Comparison of ENCODE assay signal across 31 mouse cellular contexts in the genomic region with DNA sequence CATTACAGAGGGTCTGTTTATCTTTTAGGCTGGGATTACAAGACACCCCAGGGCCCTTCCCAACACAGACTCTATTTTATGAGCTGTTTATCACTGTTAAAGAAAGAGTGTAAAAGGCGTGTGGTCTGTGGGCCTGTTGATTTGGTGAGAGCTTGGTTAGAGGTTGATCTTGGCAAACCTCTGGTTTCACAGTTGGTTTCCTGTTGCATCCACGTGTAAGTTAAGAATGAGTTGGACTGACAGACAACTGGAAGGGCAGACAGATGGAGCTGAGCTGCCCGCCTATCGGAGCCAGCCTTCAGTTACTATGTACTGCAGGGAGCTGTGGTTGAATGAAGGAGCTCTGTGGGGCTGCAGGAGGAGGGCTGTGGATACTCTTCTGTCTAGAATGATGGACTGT. TPM values are rescaled to one million over a fixed set of nuclear protein-coding genes. Genes with fewer than 3 reads are reported as not detected.
A peak's percentile ranks its signal among the peaks of the same experiment; 100 is the strongest.
DNase-seq lines count a peak whose midpoint lies in the region; ATAC-seq and TF ChIP-seq lines count a peak whose summit lies in the region.
"Had no signal": no experiment of that assay in that cellular context is flagged by ENCODE, and none has a peak within 500 bp of the region (broad histone marks: within the 10 kb centered on the region; RNA-seq: fewer than 3 reads in every experiment).

No protein-coding gene starts in this region.

- intact Hi-C loops in gastrocnemius, adult 2 months (cut with DNase I), result no loop called here
- intact Hi-C loops in heart, postnatal 36 days (cut with DNase I), result no loop called here

- DNase-seq in thymus, postnatal 4 days, result peak; percentile 11
- DNase-seq in thymus, postnatal 36 days, result no peak
- peak; percentile 39 for DNase-seq in T-cell, adult 2 months (ENCODE audit: low spot score)
- DNase-seq in gastrocnemius, adult 2 months, result no peak
- no peak for DNase-seq in ovary, postnatal 14 days (ENCODE audit: low spot score)
- no peak for DNase-seq in heart, postnatal 36 days
- DNase-seq: adrenal gland, postnatal 25 days; B cell, adult 2 months; cerebellum, adult 11-12 months; cerebellum, adult 9-11 months; heart, postnatal 14 days; kidney, adult 9 months; kidney, postnatal 10 days; lung, adult 2 months; lung, postnatal 10 days; right cerebral cortex, postnatal 4 days; thymus, adult 18-20 months; thymus, postnatal 25 days had no signal

- TF ChIP-seq CTCF in gastrocnemius, adult 2 months (IDR thresholded peaks at IDR 0.05), result no peak

- no peak overlapping the region for H3K4me3 ChIP-seq in gastrocnemius, adult 2 months
- H3K4me3 ChIP-seq: erythroblast, embryonic 14.5 days; hindbrain, embryonic 12.5 days; limb, embryonic 12.5 days; liver, embryonic 12.5 days; midbrain, embryonic 12.5 days; myocyte; neural tube, embryonic 15.5 days had no signal

- H3K27ac ChIP-seq in gastrocnemius, adult 2 months, result no peak overlapping the region
- H3K27ac ChIP-seq: hindbrain, embryonic 12.5 days; hindbrain, postnatal 0 days; limb, embryonic 12.5 days; liver, embryonic 12.5 days; macrophage; midbrain, embryonic 12.5 days; neural tube, embryonic 15.5 days; stomach, postnatal 0 days had no signal

- peak; percentile 38 for ATAC-seq in megakaryocyte progenitor cell, adult 5-6 weeks (replicated peaks; ENCODE audit: poor library complexity)
- ATAC-seq: forebrain, embryonic 16.5 days; hindbrain, postnatal 0 days; intestine, embryonic 16.5 days; liver, embryonic 12.5 days had no signal

RNA-seq across cellular contexts. Expression of gene Ccm2, which starts 19.8 kb away (rescaled TPM):
- total RNA-seq in megakaryocyte progenitor cell, adult 5-6 weeks (2015), result 18.3 and 22.7 TPM in 2 replicates
- 43.6 TPM in 2 replicates for total RNA-seq in megakaryocyte progenitor cell, adult 5-6 weeks (2017)
- 10 to 100 TPM; 20.8 to 23.8 TPM for total RNA-seq in gastrocnemius, adult 2 months (2021)
- 10 to 100 TPM; 24.1 to 30.2 TPM for total RNA-seq in heart, postnatal 36 days (2021)

RNA-seq across cellular contexts. Expression of gene Nacad, which starts 39.4 kb away (rescaled TPM):
- total RNA-seq in megakaryocyte progenitor cell, adult 5-6 weeks (2015), result not detected in 2 replicates
- total RNA-seq in megakaryocyte progenitor cell, adult 5-6 weeks (2017), result not detected in 2 replicates
- under 1 TPM; 0.28 to 0.38 TPM for total RNA-seq in gastrocnemius, adult 2 months (2021)
- 1 to 10 TPM in 1 of 2 experiments, under 1 TPM in 1; 0.92 to 1.0 TPM for total RNA-seq in heart, postnatal 36 days (2021)

RNA-seq across cellular contexts. Expression of gene Myo1g, which starts 45.7 kb away (rescaled TPM):
- 39.1 and 43.8 TPM in 2 replicates for total RNA-seq in megakaryocyte progenitor cell, adult 5-6 weeks (2015)
- 47.1 and 49.6 TPM in 2 replicates for total RNA-seq in megakaryocyte progenitor cell, adult 5-6 weeks (2017)
- total RNA-seq in gastrocnemius, adult 2 months (2021), result under 1 TPM; 0.36 to 0.56 TPM
- 1 to 10 TPM; 1.2 to 2.2 TPM for total RNA-seq in heart, postnatal 36 days (2021)

RNA-seq across cellular contexts. Expression of gene Tbrg4, which starts 59.4 kb away (rescaled TPM):
- total RNA-seq in megakaryocyte progenitor cell, adult 5-6 weeks (2015), result 46.2 and 58.3 TPM in 2 replicates
- 36.7 and 52.1 TPM in 2 replicates for total RNA-seq in megakaryocyte progenitor cell, adult 5-6 weeks (2017)
- 10 to 100 TPM; 57.3 to 79.3 TPM for total RNA-seq in gastrocnemius, adult 2 months (2021)
- 10 to 100 TPM; 93.4 to 98.4 TPM for total RNA-seq in heart, postnatal 36 days (2021)

Comparison
In these comparisons a context has a peak if more than half of its experiments do, and no peak if none do; other contexts are left out.
1. DNase-seq: peak in thymus, postnatal 4 days (single experiment) and T-cell, adult 2 months (single experiment); none in thymus, postnatal 36 days (0 of 2), gastrocnemius, adult 2 months (single experiment), ovary, postnatal 14 days (single experiment) and heart, postnatal 36 days (0 of 2).
2. RNA of gene Myo1g, which starts 45.7 kb away (total RNA-seq): 39.1 to 49.6 TPM in megakaryocyte progenitor cell, adult 5-6 weeks; 1.2 to 2.2 TPM in heart, postnatal 36 days and 0.36 to 0.56 TPM in gastrocnemius, adult 2 months; every median in the first group is over 10 times any median in the second.